Mouse (Mus musculus) embryonic fibroblast, embryonic 13.5 days (primary cell): ENCODE measurements around the gene Usp31. TPM values are rescaled to one million over a fixed set of nuclear protein-coding genes. Genes with fewer than 3 reads are reported as not detected.

Experiments used
- H3K27ac ChIP-seq: 2 replicates; pipeline ENCODE4 v1.5.1; 2012; ENCODE audit warnings: low read length, control low read depth, inconsistent platforms; ENCODE audit not compliant: insufficient read depth
- H3K4me1 ChIP-seq: 2 replicates; pipeline ENCODE4 v1.6.1; 2011; ENCODE audit warnings: low read length; ENCODE audit not compliant: control insufficient read depth, insufficient read depth
- H3K4me3 ChIP-seq: 2 replicates; pipeline ENCODE4 v1.5.1; 2011; ENCODE audit warnings: mild to moderate bottlenecking, control low read depth, low read length; ENCODE audit not compliant: insufficient read depth
- CTCF ChIP-seq: IDR thresholded peaks from 2 replicates; pipeline ENCODE4 v1.5.1; 2011; ENCODE audit warnings: mild to moderate bottlenecking, control low read depth, low read length, moderate library complexity, borderline replicate concordance; ENCODE audit not compliant: insufficient read depth
- POLR2A ChIP-seq: IDR thresholded peaks from 2 replicates; pipeline ENCODE4 v1.6.1; 2011; ENCODE audit warnings: low read depth, mild to moderate bottlenecking, control low read depth, low read length, moderate library complexity
- polyA plus RNA-seq: library from polyadenylated mRNA; stranded (reverse); fragments of >200 nt; gene quantifications from 2 replicates; pipeline ENCODE4 v1.2.4, GENCODE M21; 2011; ENCODE audit warnings: low read depth; ENCODE audit not compliant: missing spikeins, insufficient read length

The Usp31 gene
- polyA plus RNA-seq, 1 experiment, result 13.7 TPM

GRCm38 (mm10) chr7:121660705-121661104 is 46.3 kb downstream of the Usp31 start:
- H3K27ac ChIP-seq, result no peak overlapping the region; the same call in 1 of the 2 replicates
- no peak overlapping the region for H3K4me3 ChIP-seq
- TF ChIP-seq CTCF (no peak), POLR2A (no peak)
- H3K4me1 ChIP-seq, result peaks cover 12% of the 10 kb centered on the region

DNA sequence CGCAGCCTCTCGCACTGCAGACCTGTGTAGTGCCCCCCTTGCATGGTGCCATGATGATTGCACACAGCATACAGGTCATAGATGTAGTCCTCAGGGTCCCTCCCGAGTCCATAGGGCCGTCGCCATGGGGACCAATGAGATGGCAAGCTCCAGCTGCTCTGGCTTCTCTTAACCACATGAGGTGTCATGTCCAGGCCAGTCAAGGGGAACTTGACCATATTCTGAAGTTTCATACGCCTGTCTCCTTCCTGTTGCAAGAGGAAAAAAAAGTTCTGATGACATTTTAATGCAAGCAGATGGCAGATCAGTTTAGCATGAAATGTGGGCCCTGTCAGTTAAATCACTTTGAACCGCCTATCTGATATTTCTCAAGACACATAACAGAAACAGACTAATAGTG is 48.2 kb downstream of the Usp31 start:
- H3K4me1 ChIP-seq, result peaks cover 12% of the 10 kb centered on the region
- H3K27ac ChIP-seq, result no peak overlapping the region
- TF ChIP-seq POLR2A (no peak), CTCF (no peak)
- no peak overlapping the region for H3K4me3 ChIP-seq

DNA sequence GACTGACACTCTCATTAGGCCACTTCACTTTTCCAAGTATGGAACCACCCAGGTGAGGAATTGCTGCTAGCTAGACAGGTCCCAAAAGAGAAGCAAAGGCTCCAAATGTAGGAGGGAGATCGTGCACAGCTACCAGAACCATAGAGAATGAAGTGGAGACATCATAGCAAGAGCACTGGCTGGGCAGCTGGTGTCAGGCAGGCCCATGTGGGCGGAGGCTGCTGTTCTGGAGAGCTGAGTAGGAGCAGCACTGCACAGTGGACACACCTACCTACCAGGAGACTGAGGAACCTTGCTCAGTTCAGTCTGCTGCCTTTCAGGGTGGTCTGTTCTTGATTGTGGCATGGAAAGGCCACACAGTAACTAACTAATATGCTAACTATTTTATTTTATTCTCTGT is 52.4 kb downstream of the Usp31 start:
- Histone ChIP-seq H3K4me3 (no peak overlapping the region), H3K4me1 (no peaks in the 10 kb centered on the region), H3K27ac (no peak overlapping the region)
- TF ChIP-seq POLR2A (no peak), CTCF (no peak)

DNA sequence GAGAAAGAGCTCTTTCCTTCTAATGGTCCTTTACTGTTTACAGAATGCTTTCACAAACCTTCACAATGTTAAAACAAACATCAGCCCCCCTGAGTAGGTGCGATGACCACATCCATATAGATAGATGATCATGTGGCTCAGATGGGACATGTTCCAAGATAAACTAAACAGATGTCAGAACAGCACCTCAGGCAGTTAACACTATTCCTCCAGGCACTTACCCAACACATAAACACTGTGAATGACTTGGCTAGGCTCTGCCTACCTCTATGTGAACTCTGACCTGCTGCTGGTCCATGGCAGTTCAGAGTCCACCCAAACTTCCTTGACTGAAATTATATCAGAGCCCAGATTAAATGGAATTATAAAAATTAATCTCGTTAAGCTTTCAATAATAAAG is 54.4 kb downstream of the Usp31 start:
- no peaks in the 10 kb centered on the region for H3K4me1 ChIP-seq

DNA sequence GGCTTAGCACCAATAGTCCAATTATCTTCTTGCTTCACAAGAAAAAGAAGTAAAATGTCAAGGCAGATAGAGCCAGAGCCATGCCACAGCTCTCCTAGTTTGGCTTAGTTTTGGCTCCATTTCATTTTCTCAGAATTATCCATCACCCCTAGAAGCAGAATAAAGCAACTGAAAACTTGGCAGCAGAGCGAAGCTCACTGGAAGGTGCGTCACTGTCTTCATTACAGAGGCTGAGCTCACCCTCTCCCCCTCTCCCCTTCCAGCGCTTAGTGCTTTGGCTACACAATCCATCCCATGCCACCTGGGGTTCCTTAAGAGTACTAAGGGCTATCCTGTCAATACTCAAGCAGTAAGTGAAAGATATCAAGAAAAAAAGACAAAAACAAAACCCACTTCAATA is 56.3 kb downstream of the Usp31 start:
- H3K4me1 ChIP-seq, result no peaks in the 10 kb centered on the region
- no peak overlapping the region for H3K4me3 ChIP-seq
- H3K27ac ChIP-seq, result no peak overlapping the region
- no peak for TF ChIP-seq CTCF
- no peak for TF ChIP-seq POLR2A

More for the DNA sequence above, 54.4 kb downstream of the Usp31 start:
- no peak overlapping the region for H3K4me3 ChIP-seq
- TF ChIP-seq POLR2A (no peak), CTCF (no peak)
- no peak overlapping the region for H3K27ac ChIP-seq

GRCm38 (mm10) chr7:121640998-121641762 is 65.9 kb downstream of the Usp31 start:
- H3K27ac ChIP-seq, result no peak overlapping the region
- no peak overlapping the region for H3K4me3 ChIP-seq
- no peaks in the 10 kb centered on the region for H3K4me1 ChIP-seq
- TF ChIP-seq CTCF (no peak), POLR2A (no peak)

GRCm38 (mm10) chr7:121636732-121637131 is 70.3 kb downstream of the Usp31 start:
- Histone ChIP-seq H3K4me1 (no peaks in the 10 kb centered on the region), H3K27ac (no peak overlapping the region), H3K4me3 (no peak overlapping the region)
- no peak for TF ChIP-seq POLR2A
- TF ChIP-seq CTCF, result no peak

GRCm38 (mm10) chr7:121634236-121634635 is 72.8 kb downstream of the Usp31 start:
- Histone ChIP-seq H3K4me3 (no peak overlapping the region), H3K27ac (no peak overlapping the region), H3K4me1 (no peaks in the 10 kb centered on the region)
- TF ChIP-seq CTCF (no peak), POLR2A (no peak)

- TF ChIP-seq CTCF, result no peak
- no peak for TF ChIP-seq POLR2A
- H3K27ac ChIP-seq, result no peak overlapping the region
Observed at GRCm38 (mm10) chr7:121622835-121623420, 84.1 kb downstream of the Usp31 start.

DNA sequence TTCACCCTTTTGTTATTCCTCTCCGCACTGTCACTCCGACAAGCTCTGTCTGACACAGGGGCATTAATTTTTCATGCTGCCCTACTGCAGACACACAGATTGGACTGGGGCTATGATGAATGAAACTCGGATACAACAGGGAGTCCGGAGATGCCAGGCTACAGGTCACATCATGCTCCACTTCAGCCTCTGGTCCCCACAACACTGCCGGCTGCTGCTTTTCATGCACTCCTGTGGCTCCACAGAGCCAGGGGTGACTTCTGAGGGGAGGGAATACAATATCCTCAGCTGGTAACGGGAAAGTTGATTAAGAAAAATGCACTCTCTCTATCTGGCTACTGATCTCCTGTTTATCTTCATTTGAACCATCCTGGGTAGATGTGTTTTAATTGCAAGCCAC is 84.6 kb downstream of the Usp31 start:
- Histone ChIP-seq H3K27ac (no peak overlapping the region), H3K4me3 (no peak overlapping the region), H3K4me1 (no peaks in the 10 kb centered on the region)
- TF ChIP-seq CTCF (no peak), POLR2A (no peak)

More at GRCm38 (mm10) chr7:121622835-121623420, 84.1 kb downstream of the Usp31 start:
- Histone ChIP-seq H3K4me3 (no peak overlapping the region), H3K4me1 (no peaks in the 10 kb centered on the region)

DNA sequence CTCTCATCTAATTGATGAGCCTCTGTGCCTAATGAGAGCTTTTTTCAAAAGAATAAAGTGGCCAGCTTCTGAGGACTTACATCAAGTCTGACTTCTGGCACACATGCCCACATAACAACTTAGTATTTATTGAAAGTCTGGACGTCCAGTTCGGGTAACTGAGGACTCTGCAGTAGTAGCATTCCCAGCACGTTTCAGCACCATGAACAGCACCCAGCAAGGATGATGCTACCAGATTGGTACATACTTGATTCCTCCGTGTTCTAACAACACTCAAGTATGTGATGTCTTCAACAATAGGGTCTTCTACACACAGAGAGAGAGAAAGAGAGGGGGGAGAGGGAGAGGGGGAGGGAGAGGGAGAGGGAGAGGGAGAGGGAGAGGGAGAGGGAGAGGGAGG is 105.4 kb downstream of the Usp31 start:
- Histone ChIP-seq H3K4me3 (no peak overlapping the region), H3K4me1 (no peaks in the 10 kb centered on the region), H3K27ac (no peak overlapping the region)
- TF ChIP-seq CTCF (no peak), POLR2A (no peak)
